Mouse (Mus musculus) lung, embryonic 14.5 days (tissue): ENCODE measurements at regions not wholly inside any gene's neighbourhood (a gene's known extent, or its start where the extent isn't known, plus 50 kb on each side); places are given as distances from the start of the nearest gene placed in this dataset.

ENCODE experiments used
- ATAC-seq: fragments of 200-750 bp; cut with Nextera tagmentation; 2 replicates; pipeline ENCODE4 v1.8.0; 2017; ENCODE audit warnings: mild to moderate bottlenecking, moderate TSS enrichment, moderate library complexity; ENCODE audit not compliant: insufficient read depth
- DNase-seq: peaks from one replicate; pipeline ENCODE4 v3.0.0-alpha.2; 2015
- H3K27ac ChIP-seq: fragments of 300-500 bp; sonication (generic); 2 replicates; pipeline ENCODE4 v1.5.1; 2014; ENCODE audit warnings: low read depth, mild to moderate bottlenecking, moderate library complexity
- H3K27me3 ChIP-seq: fragments of 300-500 bp; sonication (generic); 2 replicates; pipeline ENCODE4 v1.6.1; 2014; ENCODE audit warnings: low read length, control low read depth; ENCODE audit not compliant: insufficient read depth
- H3K36me3 ChIP-seq: fragments of 300-500 bp; sonication (generic); 2 replicates; pipeline ENCODE4 v1.6.1; 2014; ENCODE audit warnings: control low read depth; ENCODE audit not compliant: insufficient read depth
- H3K4me1 ChIP-seq: fragments of 300-500 bp; sonication (generic); 2 replicates; pipeline ENCODE4 v1.6.1; 2014; ENCODE audit warnings: antibody characterized with exemption, control low read depth; ENCODE audit not compliant: insufficient read depth
- H3K4me2 ChIP-seq: fragments of 300-500 bp; sonication (generic); 2 replicates; pipeline ENCODE4 v1.6.1; 2014; ENCODE audit warnings: mild to moderate bottlenecking
- H3K4me3 ChIP-seq: fragments of 300-500 bp; sonication (generic); 2 replicates; pipeline ENCODE4 v1.5.1; 2014; ENCODE audit warnings: low read depth, low read length
- H3K9ac ChIP-seq: fragments of 300-500 bp; sonication (generic); 2 replicates; pipeline ENCODE4 v1.6.1; 2014
- H3K9me3 ChIP-seq: fragments of 300-500 bp; sonication (generic); 2 replicates; pipeline ENCODE4 v1.6.1; 2016; ENCODE audit warnings: low read depth, low read length, control low read depth
- CTCF ChIP-seq: IDR thresholded peaks from 2 replicates; pipeline ENCODE4 v1.5.1; 2016; ENCODE audit warnings: antibody characterized with exemption, low read depth
- WGBS: fragments of 180-500 bp; shearing (Covaris S2); extraction: QIAGEN DNeasy Blood & Tissue Kit; methylation state at CpG from one replicate; pipeline ENCODE4 v1.1.7; 2014; 5-methylcytosine and 5-hydroxymethylcytosine counted together

- ATAC-seq (no peak), DNase-seq (no peak)
- WGBS, result 76% methylated on average over 4 of the region's 4 CpGs
- TF ChIP-seq CTCF, result no peak
- Histone ChIP-seq H3K4me1 (no peaks in the 10 kb centered on the region), H3K9ac (no peak overlapping the region), H3K9me3 (no peaks in the 10 kb centered on the region), H3K4me3 (no peak overlapping the region), H3K4me2 (no peak overlapping the region), H3K27ac (no peak overlapping the region), H3K27me3 (no peaks in the 10 kb centered on the region), H3K36me3 (no peaks in the 10 kb centered on the region)
Measured at GRCm38 (mm10) chr10:126802732-126803131, 98.4 kb downstream of the Atp23 start.

GRCm38 (mm10) chr10:126799393-126799792 is 101.8 kb downstream of the Atp23 start:
- peak; percentile 29; the same call in 1 of the 2 replicates for TF ChIP-seq CTCF
- H3K9ac ChIP-seq, result no peak overlapping the region
- no peak for DNase-seq
- H3K9me3 ChIP-seq, result no peaks in the 10 kb centered on the region
- no peak overlapping the region for H3K27ac ChIP-seq
- WGBS, result 52% methylated on average over 4 of the region's 4 CpGs
- H3K4me2 ChIP-seq, result no peak overlapping the region
- H3K27me3 ChIP-seq, result no peaks in the 10 kb centered on the region
- H3K4me1 ChIP-seq, result no peaks in the 10 kb centered on the region
- no peak overlapping the region for H3K4me3 ChIP-seq
- ATAC-seq, result no peak
- no peaks in the 10 kb centered on the region for H3K36me3 ChIP-seq

- ATAC-seq, result no peak
Measured at GRCm38 (mm10) chr10:126793136-126793535, 108.0 kb downstream of the Atp23 start.

GRCm38 (mm10) chr10:126792371-126792835 is 108.8 kb downstream of the Atp23 start:
- Histone ChIP-seq H3K4me1 (no peaks in the 10 kb centered on the region; the same call in 1 of the 2 replicates), H3K4me3 (no peak overlapping the region), H3K4me2 (no peak overlapping the region), H3K36me3 (no peaks in the 10 kb centered on the region), H3K9me3 (no peaks in the 10 kb centered on the region), H3K27ac (no peak overlapping the region), H3K9ac (no peak overlapping the region), H3K27me3 (no peaks in the 10 kb centered on the region)
- 24% methylated on average over 10 of the region's 10 CpGs for WGBS
- no peak for TF ChIP-seq CTCF
- DNase-seq (peak; percentile 62), ATAC-seq (peak; percentile 65; the same call in 1 of the 2 replicates)

More at GRCm38 (mm10) chr10:126793136-126793535, 108.0 kb downstream of the Atp23 start:
- DNase-seq, result no peak
- H3K4me3 ChIP-seq, result no peak overlapping the region
- TF ChIP-seq CTCF, result no peak
- H3K9ac ChIP-seq, result no peak overlapping the region
- H3K4me1 ChIP-seq, result no peaks in the 10 kb centered on the region; the same call in 1 of the 2 replicates
- H3K9me3 ChIP-seq, result no peaks in the 10 kb centered on the region
- no peak overlapping the region for H3K27ac ChIP-seq
- WGBS, result 29% methylated on average over 3 of the region's 3 CpGs
- no peak overlapping the region for H3K4me2 ChIP-seq
- H3K36me3 ChIP-seq, result no peaks in the 10 kb centered on the region
- no peaks in the 10 kb centered on the region for H3K27me3 ChIP-seq

- Histone ChIP-seq H3K27ac (no peak overlapping the region), H3K9ac (no peak overlapping the region), H3K9me3 (no peaks in the 10 kb centered on the region), H3K4me3 (no peak overlapping the region), H3K27me3 (no peaks in the 10 kb centered on the region), H3K36me3 (no peaks in the 10 kb centered on the region), H3K4me2 (no peak overlapping the region), H3K4me1 (no peaks in the 10 kb centered on the region; the same call in 1 of the 2 replicates)
- no peak for ATAC-seq
- no peak for TF ChIP-seq CTCF
- WGBS, result 89% methylated on average over 5 of the region's 5 CpGs
- no peak for DNase-seq
Measured at GRCm38 (mm10) chr10:126788277-126788676, 112.9 kb downstream of the Atp23 start.

GRCm38 (mm10) chr10:126783161-126783560 is 118.0 kb downstream of the Atp23 start:
- no peaks in the 10 kb centered on the region for H3K27me3 ChIP-seq
- H3K9ac ChIP-seq, result no peak overlapping the region
- WGBS, result 86% methylated on average over 8 of the region's 8 CpGs
- H3K4me3 ChIP-seq, result no peak overlapping the region
- no peak overlapping the region for H3K4me2 ChIP-seq
- no peaks in the 10 kb centered on the region for H3K36me3 ChIP-seq
- DNase-seq (no peak), ATAC-seq (no peak)
- no peaks in the 10 kb centered on the region for H3K9me3 ChIP-seq
- H3K4me1 ChIP-seq, result no peaks in the 10 kb centered on the region
- H3K27ac ChIP-seq, result no peak overlapping the region
- TF ChIP-seq CTCF, result no peak

GRCm38 (mm10) chr10:126776603-126777002 is 124.6 kb downstream of the Atp23 start:
- WGBS, result 77% methylated on average over 3 of the region's 3 CpGs

More at GRCm38 (mm10) chr10:126776603-126777002, 124.6 kb downstream of the Atp23 start:
- ATAC-seq, result no peak
- Histone ChIP-seq H3K36me3 (no peaks in the 10 kb centered on the region), H3K4me3 (no peak overlapping the region), H3K9me3 (no peaks in the 10 kb centered on the region), H3K4me1 (no peaks in the 10 kb centered on the region), H3K4me2 (no peak overlapping the region), H3K9ac (no peak overlapping the region), H3K27ac (no peak overlapping the region), H3K27me3 (no peaks in the 10 kb centered on the region)
- no peak for DNase-seq
- no peak for TF ChIP-seq CTCF
